ENCODE assay signal across 8 mouse cellular contexts in genomic region chr11:54027131-54028043, GRCm38 (mm10). TPM values are rescaled to one million over a fixed set of nuclear protein-coding genes. Genes with fewer than 3 reads are reported as not detected.
DNase-seq lines count a peak whose midpoint lies in the region; ATAC-seq lines count a peak whose summit lies in the region.

No protein-coding gene starts in this region.

- DNase-seq in heart, postnatal 4 days, result no peak
- peak; percentile 33 for DNase-seq in NIH3T3 (ENCODE audit: low read depth)
- no peak for DNase-seq in retina, postnatal 1 day

- H3K9me3 ChIP-seq in heart, embryonic 15.5 days (replicated peaks), result no peaks in the 10 kb centered on the region
- H3K9me3 ChIP-seq in embryonic facial prominence, embryonic 13.5 days, result no peaks in the 10 kb centered on the region
- H3K9me3 ChIP-seq in limb, embryonic 12.5 days, result no peaks in the 10 kb centered on the region
- H3K9me3 ChIP-seq in neural tube, embryonic 13.5 days, result no peaks in the 10 kb centered on the region

- peak overlapping the region; percentile 55 for H3K4me3 ChIP-seq in heart, embryonic 15.5 days
- H3K4me3 ChIP-seq in embryonic facial prominence, embryonic 13.5 days, result peak overlapping the region; percentile 59
- peak overlapping the region; percentile 55 for H3K4me3 ChIP-seq in limb, embryonic 12.5 days (replicated peaks)
- peak overlapping the region; percentile 54 for H3K4me3 ChIP-seq in neural tube, embryonic 13.5 days

- peak overlapping the region; percentile 56 for H3K9ac ChIP-seq in heart, embryonic 15.5 days
- peak overlapping the region; percentile 82 for H3K9ac ChIP-seq in embryonic facial prominence, embryonic 13.5 days
- H3K9ac ChIP-seq in limb, embryonic 12.5 days (replicated peaks), result peak overlapping the region; percentile 58
- peak overlapping the region; percentile 76 for H3K9ac ChIP-seq in neural tube, embryonic 13.5 days

- H3K36me3 ChIP-seq in heart, embryonic 15.5 days, result no peaks in the 10 kb centered on the region
- H3K36me3 ChIP-seq in embryonic facial prominence, embryonic 13.5 days, result no peaks in the 10 kb centered on the region
- H3K36me3 ChIP-seq in limb, embryonic 12.5 days, result no peaks in the 10 kb centered on the region
- no peaks in the 10 kb centered on the region for H3K36me3 ChIP-seq in neural tube, embryonic 13.5 days

- no peak for ATAC-seq in heart, embryonic 15.5 days (replicated peaks; ENCODE audit: insufficient number of reproducible peaks, insufficient read depth, low FRiP score, low read depth)
- ATAC-seq in embryonic facial prominence, embryonic 13.5 days (ENCODE audit: insufficient number of reproducible peaks, insufficient read depth, low FRiP score, low TSS enrichment, low read depth), result no peak
- ATAC-seq in limb, embryonic 12.5 days (ENCODE audit: insufficient number of reproducible peaks, insufficient read depth, low FRiP score, low TSS enrichment, low read depth), result no peak
- ATAC-seq in neural tube, embryonic 13.5 days (ENCODE audit: low read depth), result peak; percentile 32
- no peak for ATAC-seq in activated CD4-positive, CD25-positive, alpha-beta regulatory T cell, adult 4 months

- H3K4me2 ChIP-seq in heart, embryonic 15.5 days, result peak overlapping the region; percentile 93
- peak overlapping the region; percentile 96 for H3K4me2 ChIP-seq in embryonic facial prominence, embryonic 13.5 days
- peak overlapping the region; percentile 94 for H3K4me2 ChIP-seq in limb, embryonic 12.5 days
- peak overlapping the region; percentile 94 for H3K4me2 ChIP-seq in neural tube, embryonic 13.5 days

- H3K27me3 ChIP-seq in heart, embryonic 15.5 days, result peaks cover 25% of the 10 kb centered on the region; the same call in 1 of the 2 replicates
- peaks cover 14% of the 10 kb centered on the region for H3K27me3 ChIP-seq in embryonic facial prominence, embryonic 13.5 days
- H3K27me3 ChIP-seq in limb, embryonic 12.5 days, result peaks cover 46% of the 10 kb centered on the region
- peaks cover 37% of the 10 kb centered on the region for H3K27me3 ChIP-seq in neural tube, embryonic 13.5 days

- H3K4me1 ChIP-seq in heart, embryonic 15.5 days (replicated peaks), result peaks cover 19% of the 10 kb centered on the region
- H3K4me1 ChIP-seq in embryonic facial prominence, embryonic 13.5 days, result peaks cover 15% of the 10 kb centered on the region
- peaks cover 10% of the 10 kb centered on the region for H3K4me1 ChIP-seq in limb, embryonic 12.5 days (replicated peaks)
- H3K4me1 ChIP-seq in neural tube, embryonic 13.5 days (replicated peaks), result peaks cover 19% of the 10 kb centered on the region

- 18% methylated on average over 31 of the region's 31 CpGs for WGBS in heart, embryonic 15.5 days
- 16% methylated on average over 31 of the region's 31 CpGs for WGBS in embryonic facial prominence, embryonic 13.5 days
- WGBS in limb, embryonic 12.5 days, result 15% methylated on average over 31 of the region's 31 CpGs
- 18% methylated on average over 31 of the region's 31 CpGs for WGBS in neural tube, embryonic 13.5 days

- H3K27ac ChIP-seq in heart, embryonic 15.5 days, result no peak overlapping the region
- H3K27ac ChIP-seq in embryonic facial prominence, embryonic 13.5 days, result no peak overlapping the region
- H3K27ac ChIP-seq in limb, embryonic 12.5 days, result peak overlapping the region; percentile 26; the same call in 1 of the 2 replicates
- H3K27ac ChIP-seq in neural tube, embryonic 13.5 days (replicated peaks), result no peak overlapping the region

RNA-seq across cellular contexts. Expression of gene Slc22a4, which starts 0.5 kb away (rescaled TPM):
- polyA plus RNA-seq in heart, embryonic 15.5 days (2015; fragmentation: Nextera tagmentation; extraction: Ambion mirVana), result 0.83 and 1.1 TPM in 2 replicates
- 1 to 10 TPM in 1 of 2 experiments, under 1 TPM in 1; 0.86 to 1.4 TPM for total RNA-seq in heart, postnatal 4 days (2021)
- polyA plus RNA-seq in embryonic facial prominence, embryonic 13.5 days (2015; fragmentation: Nextera tagmentation; extraction: Ambion mirVana), result 2.9 and 3.9 TPM in 2 replicates
- 1.3 and 1.7 TPM in 2 replicates for polyA plus RNA-seq in limb, embryonic 12.5 days (2016; fragmentation: Nextera tagmentation; extraction: Ambion mirVana)
- 1.7 and 2.0 TPM in 2 replicates for polyA plus RNA-seq in neural tube, embryonic 13.5 days (2015; fragmentation: Nextera tagmentation; extraction: Ambion mirVana)
- under 1 TPM in 1 of 2 experiments, not detected in 1; 0.20 TPM for polyA plus RNA-seq in activated CD4-positive, CD25-positive, alpha-beta regulatory T cell, adult 4 months (2017; shearing (Covaris generic))

RNA-seq across cellular contexts. Expression of gene Pdlim4, which starts 41.4 kb away (rescaled TPM):
- 11.4 and 20.8 TPM in 2 replicates for polyA plus RNA-seq in heart, embryonic 15.5 days (2015; fragmentation: Nextera tagmentation; extraction: Ambion mirVana)
- total RNA-seq in heart, postnatal 4 days (2021), result 10 to 100 TPM; 25.4 to 26.8 TPM
- polyA plus RNA-seq in embryonic facial prominence, embryonic 13.5 days (2015; fragmentation: Nextera tagmentation; extraction: Ambion mirVana), result 168 and 172 TPM in 2 replicates
- 188 and 205 TPM in 2 replicates for polyA plus RNA-seq in limb, embryonic 12.5 days (2016; fragmentation: Nextera tagmentation; extraction: Ambion mirVana)
- 33.0 and 37.2 TPM in 2 replicates for polyA plus RNA-seq in neural tube, embryonic 13.5 days (2015; fragmentation: Nextera tagmentation; extraction: Ambion mirVana)
- 1 to 10 TPM in 1 of 2 experiments, under 1 TPM in 1; 0.57 to 1.3 TPM for polyA plus RNA-seq in activated CD4-positive, CD25-positive, alpha-beta regulatory T cell, adult 4 months (2017; shearing (Covaris generic))

RNA-seq across cellular contexts. Expression of gene Slc22a21, which starts 47.3 kb away (rescaled TPM):
- polyA plus RNA-seq in heart, embryonic 15.5 days (2015; fragmentation: Nextera tagmentation; extraction: Ambion mirVana), result 1.8 and 2.6 TPM in 2 replicates
- total RNA-seq in heart, postnatal 4 days (2021), result 1 to 10 TPM; 1.9 to 2.4 TPM
- polyA plus RNA-seq in embryonic facial prominence, embryonic 13.5 days (2015; fragmentation: Nextera tagmentation; extraction: Ambion mirVana), result 4.4 and 5.3 TPM in 2 replicates
- 3.1 and 3.2 TPM in 2 replicates for polyA plus RNA-seq in limb, embryonic 12.5 days (2016; fragmentation: Nextera tagmentation; extraction: Ambion mirVana)
- polyA plus RNA-seq in neural tube, embryonic 13.5 days (2015; fragmentation: Nextera tagmentation; extraction: Ambion mirVana), result 2.3 and 3.6 TPM in 2 replicates
- 1 to 10 TPM in 1 of 2 experiments, under 1 TPM in 1; 0.73 to 1.1 TPM for polyA plus RNA-seq in activated CD4-positive, CD25-positive, alpha-beta regulatory T cell, adult 4 months (2017; shearing (Covaris generic))
